Mouse (Mus musculus) cerebellum, adult 2 months (tissue): ENCODE measurements around the gene Atg4a-ps.

Experiments used
- CTCF ChIP-seq: fragments of 200-500 bp; IDR thresholded peaks from 2 replicates; pipeline ENCODE4 v1.5.1; 2011; ENCODE audit warnings: low read depth, mild to moderate bottlenecking, control low read depth, low read length, moderate library complexity, borderline replicate concordance; ENCODE audit not compliant: insufficient read depth
- POLR2A ChIP-seq: fragments of 200-500 bp; IDR thresholded peaks from 2 replicates; pipeline ENCODE4 v1.6.1; 2011; ENCODE audit warnings: low read length, control low read depth, borderline replicate concordance; ENCODE audit not compliant: insufficient read depth

DNA sequence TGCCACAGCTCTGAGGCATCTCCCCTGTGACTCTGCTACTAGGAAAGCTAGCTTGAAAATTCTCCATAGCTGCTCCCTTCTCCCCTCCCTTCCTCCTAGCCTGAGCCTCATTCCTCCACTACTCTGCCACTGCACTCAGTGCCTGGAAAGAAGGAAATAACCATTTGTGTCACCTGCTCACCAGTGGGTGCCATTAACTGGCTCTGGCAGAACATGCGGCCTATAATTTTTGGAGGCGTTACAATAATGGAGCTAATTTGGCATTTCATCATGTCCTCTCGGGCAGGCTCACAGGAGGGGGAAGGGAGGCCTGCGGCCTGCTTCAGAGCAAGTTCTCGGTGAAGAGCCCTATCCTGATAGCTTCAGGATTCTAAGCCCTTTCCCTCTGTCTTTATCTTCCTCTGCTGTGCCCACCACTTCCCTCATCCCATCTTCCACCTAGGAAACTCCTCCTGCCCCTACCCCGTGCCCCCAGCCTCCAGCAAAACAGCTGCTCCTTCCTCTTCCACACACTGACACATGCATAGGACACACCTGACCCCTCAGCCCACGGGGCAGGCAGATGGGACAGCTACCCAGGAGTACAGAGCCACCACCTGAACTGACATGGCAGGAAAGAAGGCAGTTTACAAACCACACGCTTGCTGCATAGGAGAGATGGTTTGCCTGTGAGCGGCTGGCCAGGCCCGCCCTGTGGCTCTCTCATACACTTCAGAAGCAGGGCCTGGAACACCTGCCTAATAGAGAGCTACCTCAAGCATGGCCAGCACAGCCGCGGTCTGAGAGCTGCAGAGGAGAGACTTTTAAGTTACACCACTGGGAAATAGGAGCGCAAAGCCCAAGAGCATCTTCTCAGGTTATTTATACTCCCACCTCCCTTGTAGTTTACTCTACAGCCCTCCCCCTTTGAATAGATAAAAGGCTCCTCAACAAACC lies 38.9 kb downstream of the Atg4a-ps start:
- TF ChIP-seq CTCF = no peak
- no peak for TF ChIP-seq POLR2A
